Mouse (Mus musculus) neural tube, embryonic 11.5 days (tissue): Measurements from ENCODE around the gene Plxnb3. TPM values are rescaled to one million over a fixed set of nuclear protein-coding genes. Genes with fewer than 3 reads are reported as not detected.
"Not testable (repeated sequence)": the region's sequence is repeated elsewhere in the genome, so short reads cannot be mapped to it uniquely, and the experiment has no call there.

Experiments
- ATAC-seq: fragments of 200-750 bp; cut with Nextera tagmentation; 2 replicates; pipeline ENCODE4 v1.8.0; 2017; ENCODE audit warnings: moderate number of reproducible peaks, mild to moderate bottlenecking, moderate TSS enrichment, moderate library complexity; ENCODE audit not compliant: insufficient read depth, low FRiP score, low TSS enrichment
- DNase-seq: peaks from one replicate; pipeline ENCODE4 v3.0.0-alpha.2; 2015; ENCODE audit warnings: low spot score
- H3K27ac ChIP-seq: fragments of 300-500 bp; sonication (generic); 2 replicates; pipeline ENCODE4 v1.5.1; 2014; ENCODE audit warnings: low read depth, mild to moderate bottlenecking, low read length
- H3K27me3 ChIP-seq: fragments of 300-500 bp; sonication (generic); 2 replicates; pipeline ENCODE4 v1.6.1; 2014; ENCODE audit warnings: mild to moderate bottlenecking, low read length, mixed read lengths; ENCODE audit not compliant: control insufficient read depth, insufficient read depth
- H3K36me3 ChIP-seq: fragments of 300-500 bp; sonication (generic); 2 replicates; pipeline ENCODE4 v1.6.1; 2014; ENCODE audit warnings: mild to moderate bottlenecking, low read length, moderate library complexity, mixed read lengths; ENCODE audit not compliant: control insufficient read depth, insufficient read depth
- H3K4me1 ChIP-seq: fragments of 300-500 bp; sonication (generic); 2 replicates; pipeline ENCODE4 v1.6.1; 2014; ENCODE audit warnings: low read length, mixed read lengths; ENCODE audit not compliant: control insufficient read depth, insufficient read depth
- H3K4me2 ChIP-seq: fragments of 300-500 bp; sonication (generic); 2 replicates; pipeline ENCODE4 v1.6.1; 2014; ENCODE audit warnings: low read depth, mild to moderate bottlenecking, moderate library complexity
- H3K4me3 ChIP-seq: fragments of 300-500 bp; sonication (generic); 2 replicates; pipeline ENCODE4 v1.5.1; 2014; ENCODE audit warnings: low read depth, low read length
- H3K9ac ChIP-seq: fragments of 300-500 bp; sonication (generic); 2 replicates; pipeline ENCODE4 v1.6.1; 2014; ENCODE audit warnings: mild to moderate bottlenecking, low read length
- H3K9me3 ChIP-seq: fragments of 300-500 bp; sonication (generic); 2 replicates; pipeline ENCODE4 v1.6.1; 2016; ENCODE audit warnings: low read length; ENCODE audit not compliant: control insufficient read depth
- WGBS: fragments of 180-500 bp; shearing (Covaris S2); extraction: QIAGEN DNeasy Blood & Tissue Kit; methylation state at CpG from one replicate; pipeline ENCODE4 v1.1.7; 2014; 5-methylcytosine and 5-hydroxymethylcytosine counted together
- polyA plus RNA-seq: library from polyadenylated mRNA; unstranded; fragments of >200 nt; fragmentation: Nextera tagmentation; extraction: Ambion mirVana; gene quantifications from 2 replicates; pipeline ENCODE4 v1.2.1, GENCODE M21; 2014

The Plxnb3 gene
- polyA plus RNA-seq, 1 experiment from 2014 or later: not detected

DNA sequence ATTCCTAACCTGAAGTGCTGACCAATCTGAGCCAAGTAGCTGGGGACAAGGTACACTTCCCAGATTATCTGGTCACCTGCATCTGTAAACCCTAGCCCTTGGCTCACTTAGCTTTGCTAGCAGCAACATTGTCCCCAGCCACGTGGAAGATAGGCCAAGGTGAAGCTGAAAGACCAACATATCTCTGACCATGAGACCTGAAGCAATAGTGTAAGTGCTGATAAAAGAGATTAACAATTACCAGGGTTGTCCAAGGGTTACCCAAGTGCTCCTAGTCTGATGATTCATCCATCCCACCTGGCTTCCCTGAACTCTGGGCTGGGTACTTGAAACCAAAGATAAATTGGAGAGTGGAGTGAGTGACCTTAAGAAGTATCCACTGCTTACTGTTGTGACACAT, 26.0 kb upstream of the Plxnb3 start:
- 65% methylated on average over 1 of the region's 1 CpGs for WGBS

GRCm38 (mm10) chrX:73738155-73738554, 18.7 kb upstream of the Plxnb3 start:
- Histone ChIP-seq H3K9ac (no peak overlapping the region), H3K27me3 (no peaks in the 10 kb centered on the region), H3K4me3 (no peak overlapping the region), H3K4me1 (no peaks in the 10 kb centered on the region), H3K4me2 (no peak overlapping the region), H3K27ac (no peak overlapping the region), H3K36me3 (no peaks in the 10 kb centered on the region), H3K9me3 (no peaks in the 10 kb centered on the region)
- no peak for ATAC-seq
- 50% methylated on average over 1 of the region's 1 CpGs for WGBS
- no peak for DNase-seq

More for the DNA sequence above, 26.0 kb upstream of the Plxnb3 start:
- no peaks in the 10 kb centered on the region for H3K4me1 ChIP-seq
- no peak overlapping the region for H3K4me2 ChIP-seq
- no peak overlapping the region for H3K4me3 ChIP-seq
- no peaks in the 10 kb centered on the region for H3K36me3 ChIP-seq
- H3K27ac ChIP-seq: no peak overlapping the region
- DNase-seq: no peak
- H3K9me3 ChIP-seq: no peaks in the 10 kb centered on the region
- no peak for ATAC-seq
- H3K9ac ChIP-seq: no peak overlapping the region
- no peaks in the 10 kb centered on the region for H3K27me3 ChIP-seq

GRCm38 (mm10) chrX:73739151-73739550, 17.7 kb upstream of the Plxnb3 start:
- no peaks in the 10 kb centered on the region for H3K27me3 ChIP-seq
- H3K9ac ChIP-seq: no peak overlapping the region
- H3K27ac ChIP-seq: no peak overlapping the region
- H3K9me3 ChIP-seq: no peaks in the 10 kb centered on the region
- H3K4me3 ChIP-seq: no peak overlapping the region
- ATAC-seq (no peak), DNase-seq (no peak)
- 62% methylated on average over 5 of the region's 5 CpGs for WGBS
- H3K4me1 ChIP-seq: no peaks in the 10 kb centered on the region
- H3K36me3 ChIP-seq: no peaks in the 10 kb centered on the region
- H3K4me2 ChIP-seq: no peak overlapping the region

DNA sequence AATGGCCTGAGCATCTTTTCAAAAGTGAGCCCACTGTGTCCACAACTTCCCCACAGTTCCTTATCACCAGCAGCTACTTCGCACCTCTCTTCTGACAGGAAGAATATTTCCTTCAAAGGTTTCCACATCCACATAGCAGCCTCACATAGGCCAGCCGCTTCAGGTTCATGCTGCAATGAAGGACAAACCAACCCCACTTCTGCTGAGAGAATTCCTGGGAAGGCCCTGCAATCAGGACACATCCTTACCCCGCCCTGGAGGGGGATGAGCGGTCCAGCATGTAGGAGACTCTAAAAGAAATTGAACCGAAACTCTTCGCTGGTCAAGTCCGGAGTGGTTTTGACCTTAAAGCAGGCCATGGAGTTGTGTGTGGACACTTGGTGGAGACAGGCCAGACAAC, 17.0 kb upstream of the Plxnb3 start:
- not testable (repeated sequence) for H3K36me3 ChIP-seq, H3K4me3 ChIP-seq, H3K9ac ChIP-seq, H3K4me2 ChIP-seq, H3K4me1 ChIP-seq, H3K27ac ChIP-seq, H3K9me3 ChIP-seq, H3K27me3 ChIP-seq, DNase-seq, ATAC-seq
- 90% methylated on average over 7 of the region's 7 CpGs for WGBS

DNA sequence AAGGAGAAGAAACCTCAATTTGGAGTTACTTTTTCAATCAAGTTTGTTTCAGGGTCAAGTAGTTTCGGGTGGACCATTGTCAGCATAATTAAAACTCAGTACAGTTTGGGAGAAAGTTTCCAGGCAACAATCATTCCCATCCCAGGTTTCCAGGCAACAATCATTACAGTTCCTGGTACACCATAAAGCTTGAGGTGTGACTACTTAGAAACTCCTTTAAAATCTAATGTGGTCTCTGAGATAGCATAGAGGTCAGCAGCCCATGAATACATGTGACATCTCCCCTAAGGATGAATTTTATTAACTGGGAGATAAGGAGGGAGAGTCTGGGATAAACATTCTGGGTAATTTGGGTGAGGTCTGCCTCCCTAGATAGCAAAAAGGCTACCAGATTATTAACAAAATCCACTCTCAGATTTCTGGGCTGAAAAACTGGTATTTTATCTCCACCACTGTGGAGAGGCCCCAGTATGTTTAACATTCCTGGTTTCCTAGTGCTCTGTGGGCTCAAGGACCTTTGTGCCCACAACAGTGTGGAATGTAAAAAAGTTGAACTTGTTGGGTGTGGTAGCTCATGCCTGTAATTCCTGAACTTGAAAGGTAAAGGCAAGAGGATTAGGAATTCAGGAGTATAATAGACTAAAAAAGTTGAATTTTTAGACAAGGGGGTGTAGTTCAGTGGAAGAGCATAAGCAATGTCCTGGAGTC, 12.0 kb upstream of the Plxnb3 start:
- Histone ChIP-seq H3K4me3 (no peak overlapping the region), H3K9ac (no peak overlapping the region), H3K27ac (no peak overlapping the region), H3K9me3 (no peaks in the 10 kb centered on the region), H3K27me3 (no peaks in the 10 kb centered on the region), H3K36me3 (no peaks in the 10 kb centered on the region), H3K4me1 (no peaks in the 10 kb centered on the region), H3K4me2 (no peak overlapping the region)
- 100% methylated on average over 1 of the region's 1 CpGs for WGBS
- ATAC-seq: no peak
- no peak for DNase-seq

DNA sequence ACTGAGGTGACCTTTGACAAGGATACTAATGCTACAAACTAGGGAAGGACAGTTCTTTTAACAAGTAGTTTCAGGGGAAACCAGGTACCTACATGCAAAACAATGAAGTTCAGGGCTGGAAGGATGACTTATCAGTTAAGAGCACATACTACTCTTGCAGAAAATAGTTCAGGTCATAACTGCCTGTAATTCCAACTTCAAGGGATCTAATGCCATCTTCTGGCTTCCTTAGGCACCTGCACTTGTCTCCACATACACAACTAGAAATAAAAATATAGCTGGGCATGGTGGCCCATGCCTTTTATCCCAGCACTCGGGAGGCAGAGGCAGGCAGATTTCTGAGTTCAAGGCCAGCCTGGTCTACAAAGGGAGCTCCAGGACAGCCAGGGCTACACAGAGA, 7.9 kb upstream of the Plxnb3 start:
- no peak overlapping the region for H3K4me3 ChIP-seq
- no peak overlapping the region for H3K9ac ChIP-seq
- H3K4me2 ChIP-seq: no peak overlapping the region
- H3K36me3 ChIP-seq: no peaks in the 10 kb centered on the region
- DNase-seq (no peak), ATAC-seq (no peak)
- no peaks in the 10 kb centered on the region for H3K4me1 ChIP-seq
- WGBS: 100% methylated on average over 1 of the region's 1 CpGs
- H3K27ac ChIP-seq: no peak overlapping the region
- no peaks in the 10 kb centered on the region for H3K27me3 ChIP-seq
- no peaks in the 10 kb centered on the region for H3K9me3 ChIP-seq

DNA sequence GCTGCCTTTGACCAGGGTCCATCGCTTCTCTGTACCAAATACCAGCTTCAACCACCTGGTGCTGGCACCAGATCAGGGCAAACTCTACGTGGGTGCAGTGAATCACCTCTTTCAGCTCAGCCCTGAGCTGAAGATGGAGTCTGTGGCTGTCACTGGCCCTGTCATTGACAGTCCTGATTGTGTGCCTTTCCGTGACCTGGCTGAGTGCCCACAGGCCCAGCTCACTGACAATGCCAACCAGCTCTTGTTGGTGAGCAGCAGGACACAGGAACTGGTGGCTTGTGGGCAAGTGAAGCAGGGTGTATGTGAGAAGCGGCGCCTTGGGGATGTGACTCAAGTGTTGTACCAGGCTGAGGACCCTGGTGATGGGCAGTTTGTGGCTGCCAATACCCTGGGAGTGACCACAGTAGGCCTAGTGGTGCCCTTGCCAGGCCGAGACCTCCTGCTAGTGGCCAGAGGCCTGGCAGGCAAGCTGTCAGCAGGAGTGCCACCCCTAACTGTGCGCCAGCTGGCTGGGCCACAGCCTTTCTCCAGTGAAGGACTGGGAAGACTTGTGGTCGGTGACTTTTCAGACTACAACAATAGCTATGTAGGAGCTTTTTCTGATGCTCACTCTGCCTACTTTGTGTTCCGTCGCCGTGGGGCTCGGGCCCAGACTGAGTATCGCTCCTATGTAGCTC, 1.9 kb downstream of the Plxnb3 start:
- no peak overlapping the region for H3K27ac ChIP-seq

DNA sequence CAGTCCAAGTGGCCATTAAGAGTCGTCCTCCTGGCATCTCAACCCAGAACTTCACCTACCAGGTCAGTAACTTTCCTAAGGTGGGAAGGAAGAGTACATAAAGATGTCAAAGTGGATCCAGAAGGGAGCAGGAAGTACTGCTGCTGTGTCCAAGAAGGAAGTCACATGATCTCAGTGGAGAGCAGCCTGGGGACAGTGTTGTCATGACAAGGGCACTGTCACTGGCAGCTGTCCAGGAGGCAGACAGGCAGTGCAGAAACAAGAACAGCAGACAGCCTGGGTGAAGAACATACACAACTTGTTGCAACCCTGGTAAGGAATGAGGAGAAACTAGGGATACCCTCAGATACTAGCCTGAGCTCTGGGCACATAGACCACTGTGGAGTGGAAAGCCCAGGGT, 8.4 kb downstream of the Plxnb3 start:
- Histone ChIP-seq H3K4me2 (no peak overlapping the region), H3K4me1 (no peaks in the 10 kb centered on the region), H3K4me3 (no peak overlapping the region), H3K27me3 (no peaks in the 10 kb centered on the region), H3K27ac (no peak overlapping the region), H3K9me3 (no peaks in the 10 kb centered on the region), H3K36me3 (no peaks in the 10 kb centered on the region), H3K9ac (no peak overlapping the region)
- no peak for DNase-seq
- 70% methylated on average over 1 of the region's 1 CpGs for WGBS
- no peak for ATAC-seq

More for the DNA sequence above, 1.9 kb downstream of the Plxnb3 start:
- DNase-seq (no peak), ATAC-seq (no peak)
- Histone ChIP-seq H3K4me1 (no peaks in the 10 kb centered on the region), H3K27me3 (no peaks in the 10 kb centered on the region), H3K4me3 (no peak overlapping the region), H3K36me3 (no peaks in the 10 kb centered on the region), H3K9me3 (no peaks in the 10 kb centered on the region), H3K9ac (no peak overlapping the region), H3K4me2 (no peak overlapping the region)
- 85% methylated on average over 13 of the region's 13 CpGs for whole genome bisulfite sequencing

DNA sequence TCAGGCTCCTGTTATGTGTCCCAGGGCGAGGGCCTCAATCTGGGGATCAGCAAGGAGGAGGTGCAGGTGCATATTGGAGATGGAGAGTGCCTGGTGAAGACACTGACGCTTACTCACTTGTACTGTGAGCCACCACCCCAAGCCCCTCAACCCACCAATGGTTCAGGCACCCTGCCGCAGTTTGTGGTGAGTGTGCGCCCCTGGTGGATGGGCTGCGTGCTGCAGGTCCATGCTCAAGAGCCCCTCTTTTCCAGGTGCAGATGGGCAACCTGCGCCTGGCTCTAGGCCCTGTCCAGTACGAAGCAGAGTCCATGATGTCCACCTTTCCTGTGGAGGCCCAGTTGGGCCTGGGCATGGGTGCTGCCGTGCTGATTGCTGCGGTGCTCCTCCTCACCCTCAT, 10.4 kb downstream of the Plxnb3 start:
- Histone ChIP-seq H3K4me3 (no peak overlapping the region), H3K27ac (no peak overlapping the region), H3K4me2 (no peak overlapping the region), H3K9me3 (no peaks in the 10 kb centered on the region), H3K27me3 (no peaks in the 10 kb centered on the region), H3K4me1 (no peaks in the 10 kb centered on the region), H3K9ac (no peak overlapping the region), H3K36me3 (no peaks in the 10 kb centered on the region)
- WGBS: 69% methylated on average over 9 of the region's 9 CpGs
- ATAC-seq (no peak), DNase-seq (no peak)
